Mouse (Mus musculus): ENCODE results near the gene B3gnt9.

DNA sequence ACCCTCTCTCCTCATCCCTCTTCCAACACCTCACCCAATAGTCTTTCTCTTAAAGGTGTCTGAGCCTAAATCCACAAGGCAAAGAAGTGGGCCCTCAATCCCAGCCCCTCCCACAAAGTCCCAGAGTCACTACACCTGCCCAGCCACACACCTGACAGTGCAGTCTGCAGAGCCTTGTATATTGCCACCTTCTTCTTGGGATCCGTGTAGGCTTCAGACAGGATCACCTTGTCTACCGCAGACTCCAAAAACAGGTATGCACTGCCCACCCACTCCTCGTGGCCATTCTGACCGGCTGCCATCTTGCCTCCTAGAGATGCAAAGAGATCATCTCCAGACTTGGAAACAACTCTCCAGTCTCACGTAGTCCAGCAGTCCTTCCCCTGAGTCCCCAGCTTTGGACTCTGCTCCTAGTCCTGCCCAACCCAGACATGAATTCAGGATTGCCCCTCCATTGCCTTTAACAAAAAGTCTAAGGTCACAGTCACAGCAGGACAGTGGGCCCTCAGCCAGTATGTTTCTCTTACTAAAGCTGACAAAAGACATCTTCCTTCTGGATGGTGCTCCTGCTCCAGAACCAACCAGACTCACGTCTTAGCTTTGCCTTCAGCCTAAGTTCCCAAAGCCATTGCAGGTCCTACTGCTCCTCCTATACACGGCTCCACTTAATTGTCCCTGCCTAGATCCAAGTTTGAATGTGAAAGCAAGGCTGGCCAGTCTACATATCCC is 5.6 kb upstream of the B3gnt9 start:
- no peak for TF ChIP-seq E2F4 (IDR thresholded peaks at IDR 0.05; ENCODE audit: insufficient read depth)
- TF ChIP-seq POLR2A (IDR thresholded peaks at IDR 0.05; ENCODE audit: insufficient read length, low read depth), result no peak
- TF ChIP-seq MYOG (IDR thresholded peaks at IDR 0.05; ENCODE audit: control insufficient read depth in 1 of 3, insufficient read depth in 1 of 3, insufficient read length in 2 of 3, low read depth in 2 of 3), result no peak
- TF ChIP-seq REST (IDR thresholded peaks at IDR 0.05; ENCODE audit: insufficient read depth, insufficient read length), result no peak
- TF ChIP-seq USF1 (IDR thresholded peaks at IDR 0.05; ENCODE audit: low read depth), result no peak
- no peak for TF ChIP-seq MAX (IDR thresholded peaks at IDR 0.05; ENCODE audit: low read depth)
- no peak for TF ChIP-seq TCF12 (IDR thresholded peaks at IDR 0.05; ENCODE audit: insufficient read depth, poor library complexity, severe bottlenecking)
- no peak for TF ChIP-seq MYOD1 (IDR thresholded peaks at IDR 0.05; ENCODE audit: control insufficient read depth in 1 of 3, insufficient read length in 2 of 3, low read depth in 2 of 3)
- no peak for TF ChIP-seq SRF (IDR thresholded peaks at IDR 0.05; ENCODE audit: control insufficient read depth, insufficient read length, low read depth)
- no peak for TF ChIP-seq CEBPB (IDR thresholded peaks at IDR 0.05; ENCODE audit: insufficient read depth, poor library complexity, severe bottlenecking)
- TF ChIP-seq POLR2AphosphoS2 (IDR thresholded peaks at IDR 0.05; ENCODE audit: insufficient read length, low read depth), result no peak

Measured in myocyte (in vitro differentiated cells).